Mouse (Mus musculus): ENCODE data around the gene Zfp36l2.

GRCm38 (mm10) chr17:84207611-84208010 is 19.9 kb upstream of the Zfp36l2 start:
- no peak for TF ChIP-seq JUND (conservative IDR thresholded peaks at IDR 0.05; ENCODE audit: low read depth, low read length)
- no peak for TF ChIP-seq CTCF (conservative IDR thresholded peaks at IDR 0.05 in 1 of 2, IDR thresholded peaks at IDR 0.05 in 1 of 2; ENCODE audit: low read depth in 2 of 2, low read length in 2 of 2)
